Mouse (Mus musculus) kidney, adult 2 months (tissue): ENCODE data around the gene Magi1.

Source experiments
- CTCF ChIP-seq: fragments of 200-500 bp; conservative IDR thresholded peaks from 2 replicates; pipeline ENCODE4 v1.5.1; 2011; ENCODE audit warnings: low read depth, mild to moderate bottlenecking, control low read depth, low read length, moderate library complexity, mixed read lengths; ENCODE audit not compliant: insufficient read depth, insufficient read length
- POLR2A ChIP-seq: fragments of 200-500 bp; IDR thresholded peaks from one replicate; pipeline ENCODE4 v1.6.1; 2011; ENCODE audit warnings: low read depth, low read length, control low read depth

- no peak for TF ChIP-seq POLR2A
- no peak for TF ChIP-seq CTCF
These were observed 9.8 kb downstream of the Magi1 start for GRCm38 (mm10) chr6:94273941-94274340.
